13 mouse cellular contexts compared by ENCODE assay signal in genomic region chr7:64696521-64697281, GRCm38 (mm10).
A peak's percentile ranks its signal among the peaks of the same experiment; 100 is the strongest.
DNase-seq lines count a peak whose midpoint lies in the region; ATAC-seq and TF ChIP-seq lines count a peak whose summit lies in the region.
"Had no signal": no experiment of that assay in that cellular context is flagged by ENCODE, and none has a peak within 500 bp of the region (broad histone marks: within the 10 kb centered on the region; RNA-seq: fewer than 3 reads in every experiment).

No protein-coding gene starts in this region.

- 0 out of 2 replicates have a peak, but pooled peaks have one; percentile 7 for ATAC-seq in midbrain, embryonic 11.5 days (ENCODE audit: low FRiP score)
- ATAC-seq in forebrain, embryonic 16.5 days: peak; percentile 93
- ATAC-seq: liver, embryonic 12.5 days had no signal

- H3K27ac ChIP-seq in midbrain, embryonic 11.5 days (ENCODE audit: low read depth, low read length): no peak overlapping the region
- H3K27ac ChIP-seq in midbrain, embryonic 10.5 days (replicated peaks): no peak overlapping the region
- peak overlapping the region; percentile 87 for H3K27ac ChIP-seq in forebrain, embryonic 16.5 days (ENCODE audit: low read length)
- H3K27ac ChIP-seq in cerebellum, adult 2 months (ENCODE audit: insufficient read depth, low read length): no peak overlapping the region
- H3K27ac ChIP-seq: heart, adult 2 months; left cerebral cortex, adult 2 months; liver, embryonic 12.5 days had no signal

- H3K36me3 ChIP-seq in midbrain, embryonic 11.5 days (ENCODE audit: control insufficient read depth, insufficient read depth, low read length): no peaks in the 10 kb centered on the region
- H3K36me3 ChIP-seq in midbrain, embryonic 10.5 days: peaks cover 16% of the 10 kb centered on the region
- H3K36me3 ChIP-seq in forebrain, embryonic 16.5 days (ENCODE audit: control insufficient read depth, insufficient read depth): no peaks in the 10 kb centered on the region
- H3K36me3 ChIP-seq: liver, embryonic 12.5 days had no signal

- H3K4me3 ChIP-seq in midbrain, embryonic 11.5 days (ENCODE audit: low read depth, low read length): no peak overlapping the region
- no peak overlapping the region for H3K4me3 ChIP-seq in midbrain, embryonic 10.5 days
- no peak overlapping the region for H3K4me3 ChIP-seq in forebrain, embryonic 16.5 days (replicated peaks; ENCODE audit: low read length)
- H3K4me3 ChIP-seq in cerebellum, adult 2 months (replicated peaks; ENCODE audit: insufficient read depth, low read depth, low read length): no peak overlapping the region
- H3K4me3 ChIP-seq: heart, adult 2 months; left cerebral cortex, adult 2 months; liver, embryonic 12.5 days had no signal

- WGBS in midbrain, embryonic 11.5 days: 85% methylated on average over 14 of the region's 14 CpGs
- WGBS in midbrain, embryonic 10.5 days: 91% methylated on average over 14 of the region's 14 CpGs
- WGBS in forebrain, embryonic 16.5 days: 10% methylated on average over 14 of the region's 14 CpGs
- 59% methylated on average over 14 of the region's 14 CpGs for WGBS in cerebellum, adult 2 months

- H3K4me2 ChIP-seq in midbrain, embryonic 11.5 days: no peak overlapping the region
- no peak overlapping the region for H3K4me2 ChIP-seq in forebrain, embryonic 16.5 days (ENCODE audit: low read length)
- H3K4me2 ChIP-seq: liver, embryonic 12.5 days had no signal

- no peaks in the 10 kb centered on the region for H3K27me3 ChIP-seq in midbrain, embryonic 11.5 days (ENCODE audit: control insufficient read depth, insufficient read depth, low read length)
- no peaks in the 10 kb centered on the region for H3K27me3 ChIP-seq in midbrain, embryonic 10.5 days (ENCODE audit: low read depth, poor library complexity, severe bottlenecking)
- H3K27me3 ChIP-seq in forebrain, embryonic 16.5 days (replicated peaks; ENCODE audit: control insufficient read depth, insufficient read depth, low read length): no peaks in the 10 kb centered on the region
- H3K27me3 ChIP-seq in cerebellum, adult 2 months (ENCODE audit: control insufficient read depth, insufficient read depth, low read length): no peaks in the 10 kb centered on the region
- H3K27me3 ChIP-seq: liver, embryonic 12.5 days had no signal

- DNase-seq in midbrain, embryonic 11.5 days (ENCODE audit: low spot score, missing footprints): peak; percentile 72
- no peak for DNase-seq in midbrain, embryonic 10.5 days (ENCODE audit: low spot score)
- DNase-seq in mesoderm, embryonic 11.5 days (ENCODE audit: low read depth, low spot score): peak; percentile 17
- no peak for DNase-seq in urinary bladder, postnatal 10 days (ENCODE audit: low spot score)
- no peak for DNase-seq in cerebellum, adult 2 months
- DNase-seq in cerebellum, adult 8-10 months: no peak
- DNase-seq: adrenal gland, postnatal 14 days; cerebellum, adult 11-12 months; heart, adult 2 months; lung, postnatal 36 days had no signal

- H3K9me3 ChIP-seq in midbrain, embryonic 11.5 days (ENCODE audit: control insufficient read depth, low read length): no peaks in the 10 kb centered on the region
- no peaks in the 10 kb centered on the region for H3K9me3 ChIP-seq in midbrain, embryonic 10.5 days (replicated peaks)
- no peaks in the 10 kb centered on the region for H3K9me3 ChIP-seq in forebrain, embryonic 16.5 days (ENCODE audit: control insufficient read depth, low read length)

- no peaks in the 10 kb centered on the region for H3K4me1 ChIP-seq in midbrain, embryonic 11.5 days (ENCODE audit: control insufficient read depth, insufficient read depth, low read length)
- H3K4me1 ChIP-seq in midbrain, embryonic 10.5 days: peaks cover 3% of the 10 kb centered on the region; the same call in 1 of the 2 replicates
- H3K4me1 ChIP-seq in forebrain, embryonic 16.5 days (replicated peaks; ENCODE audit: control insufficient read depth, insufficient read depth, low read length): peaks cover 27% of the 10 kb centered on the region
- peaks cover 8% of the 10 kb centered on the region for H3K4me1 ChIP-seq in cerebellum, adult 2 months (ENCODE audit: control insufficient read depth, insufficient read depth, low read length)
- H3K4me1 ChIP-seq: liver, embryonic 12.5 days had no signal

- TF ChIP-seq POLR2A in cerebellum, adult 2 months (IDR thresholded peaks at IDR 0.05; ENCODE audit: borderline replicate concordance, insufficient read depth, low read length): no peak

- no peak for TF ChIP-seq CTCF in cerebellum, adult 2 months (IDR thresholded peaks at IDR 0.05; ENCODE audit: borderline replicate concordance, insufficient read depth, low read depth, low read length)

- no peak overlapping the region for H3K9ac ChIP-seq in midbrain, embryonic 11.5 days (ENCODE audit: low read length)
- H3K9ac ChIP-seq in forebrain, embryonic 16.5 days (replicated peaks; ENCODE audit: low read depth, low read length): no peak overlapping the region
- H3K9ac ChIP-seq: liver, embryonic 12.5 days had no signal

Comparison
In these comparisons a context has a peak if more than half of its experiments do, and no peak if none do; other contexts are left out.
1. DNase-seq: peak in midbrain, embryonic 11.5 days (single experiment) and mesoderm, embryonic 11.5 days (single experiment); none in midbrain, embryonic 10.5 days (single experiment), urinary bladder, postnatal 10 days (single experiment), cerebellum, adult 2 months (0 of 2) and cerebellum, adult 8-10 months (single experiment).